Mouse (Mus musculus) heart, embryonic 13.5 days (tissue): ENCODE data around the gene Bud23. TPM values are rescaled to one million over a fixed set of nuclear protein-coding genes. Genes with fewer than 3 reads are reported as not detected.

Source experiments
- ATAC-seq: fragments of 200-750 bp; cut with Nextera tagmentation; 2 replicates; pipeline ENCODE4 v1.8.0; 2017; ENCODE audit warnings: moderate TSS enrichment; ENCODE audit not compliant: insufficient number of reproducible peaks, low FRiP score, low TSS enrichment; ENCODE audit errors: extremely low read depth
- H3K27ac ChIP-seq: fragments of 300-500 bp; sonication (generic); replicated peaks from 2 replicates; pipeline ENCODE4 v1.5.1; 2015; ENCODE audit warnings: moderate library complexity, mild to moderate bottlenecking, inconsistent platforms
- H3K27me3 ChIP-seq: fragments of 300-500 bp; sonication (generic); replicated peaks from 2 replicates; pipeline ENCODE4 v1.6.1; 2015; ENCODE audit warnings: mild to moderate bottlenecking, inconsistent platforms
- H3K36me3 ChIP-seq: fragments of 300-500 bp; sonication (generic); 2 replicates; pipeline ENCODE4 v1.6.1; 2015; ENCODE audit warnings: mild to moderate bottlenecking, inconsistent platforms
- H3K4me1 ChIP-seq: fragments of 300-500 bp; sonication (generic); 2 replicates; pipeline ENCODE4 v1.6.1; 2015; ENCODE audit warnings: inconsistent platforms
- H3K4me2 ChIP-seq: fragments of 300-500 bp; sonication (generic); 2 replicates; pipeline ENCODE4 v1.6.1; 2015; ENCODE audit warnings: inconsistent platforms, mild to moderate bottlenecking, moderate library complexity
- H3K4me3 ChIP-seq: fragments of 300-500 bp; sonication (generic); 2 replicates; pipeline ENCODE4 v1.5.1; 2015; ENCODE audit warnings: moderate library complexity, mild to moderate bottlenecking, inconsistent platforms
- H3K9ac ChIP-seq: fragments of 300-500 bp; sonication (generic); 2 replicates; pipeline ENCODE4 v1.6.1; 2015; ENCODE audit warnings: inconsistent platforms, mild to moderate bottlenecking, moderate library complexity
- H3K9me3 ChIP-seq: fragments of 300-500 bp; sonication (generic); 2 replicates; pipeline ENCODE4 v1.6.1; 2016; ENCODE audit warnings: inconsistent platforms
- WGBS: fragments of 180-500 bp; shearing (Covaris S2); methylation state at CpG from one replicate; pipeline ENCODE4 v1.1.7; 2015; ENCODE audit warnings: mixed read lengths; 5-methylcytosine and 5-hydroxymethylcytosine counted together
- polyA plus RNA-seq: library from polyadenylated mRNA; unstranded; fragments of >200 nt; fragmentation: Nextera tagmentation; extraction: Ambion mirVana; gene quantifications from 2 replicates; pipeline ENCODE4 v1.2.1, GENCODE M21; 2015

Gene Bud23
- polyA plus RNA-seq, 1 experiment from 2014 or later, result 70.8 TPM

DNA sequence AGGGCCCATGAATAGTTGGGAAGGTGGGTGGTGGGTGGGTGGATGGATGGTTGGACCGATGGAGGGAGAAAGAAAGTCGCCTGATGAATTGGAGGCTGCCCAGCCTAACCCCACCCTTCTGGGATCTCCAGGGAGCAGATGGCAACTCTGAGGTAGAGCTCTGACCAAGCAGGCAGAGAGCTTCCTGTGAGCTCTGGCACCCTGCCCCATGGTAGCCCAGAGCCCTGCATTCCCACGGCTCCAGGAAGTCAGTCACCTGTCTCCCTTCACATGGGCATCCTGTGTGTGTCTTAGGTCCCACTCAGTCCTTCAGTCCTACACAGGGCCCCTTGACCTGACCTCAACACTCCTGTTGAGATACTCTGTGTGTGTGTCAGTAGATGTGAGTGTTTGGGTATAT lies 26.8 kb downstream of the Bud23 start:
- H3K4me2 ChIP-seq, result no peak overlapping the region
- peaks cover 24% of the 10 kb centered on the region for H3K4me1 ChIP-seq
- peaks cover 2% of the 10 kb centered on the region; the same call in 1 of the 2 replicates for H3K9me3 ChIP-seq
- peaks cover 66% of the 10 kb centered on the region for H3K36me3 ChIP-seq
- 73% methylated on average over 3 of the region's 3 CpGs for WGBS
- no peak overlapping the region for H3K4me3 ChIP-seq
- no peak overlapping the region for H3K9ac ChIP-seq
- H3K27ac ChIP-seq, result no peak overlapping the region
- no peak for ATAC-seq
- H3K27me3 ChIP-seq, result no peaks in the 10 kb centered on the region

DNA sequence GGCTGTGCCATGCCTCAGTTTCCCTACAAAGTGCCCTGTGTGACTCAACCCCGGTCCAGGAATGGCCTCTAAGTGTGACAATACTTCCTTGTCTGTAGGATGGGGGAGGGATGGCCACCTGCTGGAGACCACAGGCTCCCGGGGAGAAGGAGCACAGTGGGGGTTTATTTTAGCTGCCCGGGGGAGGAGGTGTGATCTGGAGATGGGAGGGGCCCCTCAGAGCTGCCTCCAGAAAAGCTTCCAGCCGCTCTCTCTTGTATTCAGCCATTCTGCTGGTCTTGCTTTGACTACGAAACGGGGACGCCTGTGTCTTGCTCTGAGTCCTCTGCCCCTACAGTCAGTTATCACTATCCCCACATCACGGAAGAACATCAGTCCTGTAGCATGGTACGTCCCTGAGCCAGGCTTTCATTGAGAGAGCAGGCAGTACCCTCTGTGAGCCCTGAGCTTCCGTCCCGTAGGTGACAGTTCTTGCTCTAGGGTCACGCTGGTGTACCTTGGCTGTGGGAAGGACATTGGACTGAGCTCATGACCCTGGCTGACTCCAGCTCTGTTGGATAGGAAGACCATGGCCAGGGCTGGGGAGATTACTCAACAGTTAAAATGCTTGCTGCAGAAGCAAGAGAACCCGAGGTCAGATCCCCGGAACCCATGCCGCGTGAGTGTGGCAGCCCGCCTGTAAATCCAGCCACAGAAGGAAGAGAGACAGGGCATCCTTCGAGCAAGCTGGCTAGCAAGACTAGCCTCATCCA lies 29.0 kb downstream of the Bud23 start:
- Histone ChIP-seq H3K36me3 (peaks cover 52% of the 10 kb centered on the region), H3K9me3 (peaks cover 2% of the 10 kb centered on the region; the same call in 1 of the 2 replicates), H3K27ac (no peak overlapping the region), H3K27me3 (no peaks in the 10 kb centered on the region), H3K4me1 (peaks cover 22% of the 10 kb centered on the region), H3K4me3 (no peak overlapping the region), H3K4me2 (no peak overlapping the region), H3K9ac (0 out of 2 replicates have a peak overlapping the region, but pooled peaks have one; percentile 24)
- ATAC-seq, result no peak
- WGBS, result 56% methylated on average over 18 of the region's 18 CpGs

DNA sequence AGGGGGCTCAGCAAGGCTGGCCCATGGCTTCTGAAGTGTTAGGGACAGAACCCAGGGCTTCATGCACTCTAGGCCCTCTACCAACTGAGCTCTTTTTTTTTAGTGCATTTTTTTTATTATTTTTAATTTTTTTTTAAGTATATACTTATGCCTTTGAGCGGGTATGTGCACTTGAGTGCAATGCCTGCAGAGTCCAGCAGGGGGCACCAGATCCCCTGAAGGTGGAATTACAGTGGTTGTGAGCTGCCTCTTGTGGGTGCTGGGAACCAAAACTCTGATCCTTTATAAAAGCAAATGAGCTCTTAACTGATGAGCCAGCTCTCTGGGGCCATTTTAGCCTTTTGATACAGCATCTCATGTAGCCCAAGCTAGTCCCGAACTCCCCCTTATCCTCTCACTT lies 30.2 kb downstream of the Bud23 start:
- Histone ChIP-seq H3K9me3 (peaks cover 2% of the 10 kb centered on the region; the same call in 1 of the 2 replicates), H3K4me1 (peaks cover 11% of the 10 kb centered on the region), H3K36me3 (peaks cover 44% of the 10 kb centered on the region), H3K9ac (no peak overlapping the region), H3K4me3 (no peak overlapping the region), H3K27me3 (no peaks in the 10 kb centered on the region), H3K27ac (no peak overlapping the region), H3K4me2 (no peak overlapping the region)
- ATAC-seq, result no peak
- 97% methylated on average over 2 of the region's 2 CpGs for WGBS

GRCm38 (mm10) chr5:135032581-135032980 lies 32.2 kb downstream of the Bud23 start:
- H3K4me3 ChIP-seq, result no peak overlapping the region
- H3K36me3 ChIP-seq, result peaks cover 29% of the 10 kb centered on the region
- no peak for ATAC-seq
- H3K9ac ChIP-seq, result no peak overlapping the region
- H3K27ac ChIP-seq, result no peak overlapping the region
- H3K4me2 ChIP-seq, result no peak overlapping the region
- H3K4me1 ChIP-seq, result peaks cover 25% of the 10 kb centered on the region
- peaks cover 2% of the 10 kb centered on the region; the same call in 1 of the 2 replicates for H3K9me3 ChIP-seq
- H3K27me3 ChIP-seq, result no peaks in the 10 kb centered on the region
- WGBS, result 83% methylated on average over 5 of the region's 5 CpGs

GRCm38 (mm10) chr5:135029007-135029854 lies 35.5 kb downstream of the Bud23 start:
- peak overlapping the region; percentile 17 for H3K4me3 ChIP-seq
- H3K27ac ChIP-seq, result peak overlapping the region; percentile 49
- H3K4me2 ChIP-seq, result peak overlapping the region; percentile 52
- peaks cover 43% of the 10 kb centered on the region for H3K4me1 ChIP-seq
- H3K27me3 ChIP-seq, result no peaks in the 10 kb centered on the region
- ATAC-seq, result no peak
- H3K9me3 ChIP-seq, result peaks cover 2% of the 10 kb centered on the region; the same call in 1 of the 2 replicates
- peaks cover 10% of the 10 kb centered on the region for H3K36me3 ChIP-seq
- H3K9ac ChIP-seq, result peak overlapping the region; percentile 0
- 37% methylated on average over 18 of the region's 18 CpGs for WGBS

DNA sequence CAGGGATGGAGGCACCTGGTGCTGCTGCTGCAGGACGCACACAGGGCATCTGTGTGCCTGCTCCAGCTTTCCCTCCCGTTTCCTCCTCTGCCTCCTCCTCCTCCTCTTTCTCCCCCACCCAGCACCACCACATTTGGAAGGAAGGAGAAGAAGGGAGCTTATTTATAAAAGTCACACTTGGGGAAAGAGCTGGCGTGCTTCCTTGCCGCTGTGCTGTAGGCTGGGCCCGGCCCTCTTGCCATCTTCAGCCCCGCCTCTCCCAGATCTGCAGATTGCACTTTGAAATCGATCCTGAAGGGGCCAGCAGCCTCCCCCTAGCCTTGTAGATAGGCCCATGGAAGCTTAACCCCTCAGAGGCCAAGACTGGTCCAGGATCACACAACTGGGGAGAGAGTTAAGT lies 38.9 kb downstream of the Bud23 start:
- no peaks in the 10 kb centered on the region for H3K27me3 ChIP-seq
- no peak for ATAC-seq
- H3K4me1 ChIP-seq, result peaks cover 69% of the 10 kb centered on the region
- H3K9ac ChIP-seq, result peak overlapping the region; percentile 93
- 0 out of 2 replicates have a peak overlapping the region, but pooled peaks have one; percentile 8 for H3K27ac ChIP-seq
- H3K4me2 ChIP-seq, result peak overlapping the region; percentile 95
- peak overlapping the region; percentile 77 for H3K4me3 ChIP-seq
- WGBS, result 41% methylated on average over 7 of the region's 7 CpGs
- H3K36me3 ChIP-seq, result no peaks in the 10 kb centered on the region
- no peaks in the 10 kb centered on the region for H3K9me3 ChIP-seq

DNA sequence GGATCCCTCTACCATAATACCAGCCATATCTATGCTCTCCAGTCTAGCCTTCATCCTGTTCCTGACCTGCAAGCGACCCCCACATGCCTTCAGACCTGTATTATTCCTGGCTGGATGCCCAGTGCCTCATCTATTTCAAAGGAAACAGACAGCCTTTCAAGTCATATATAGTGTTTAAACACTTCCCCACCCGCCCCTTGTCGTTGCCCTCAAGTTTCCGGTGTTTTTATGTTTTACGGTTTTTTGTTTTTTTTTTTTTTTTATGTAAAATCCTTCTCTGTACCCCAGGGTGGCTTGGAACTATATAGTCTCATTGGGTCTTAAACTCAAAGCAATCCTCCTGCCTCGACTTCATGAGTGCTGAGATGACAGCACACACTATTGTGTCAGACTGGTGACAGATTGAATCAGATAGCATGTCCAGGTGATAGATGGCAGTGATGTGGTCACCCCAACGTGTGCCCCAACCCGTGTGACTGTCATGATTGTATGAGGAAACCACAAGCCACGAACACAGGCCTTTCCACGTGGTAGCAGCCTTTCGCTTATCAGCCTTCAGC lies 40.0 kb downstream of the Bud23 start:
- no peaks in the 10 kb centered on the region for H3K9me3 ChIP-seq
- 29% methylated on average over 11 of the region's 11 CpGs for WGBS
- peak overlapping the region; percentile 93 for H3K9ac ChIP-seq

DNA sequence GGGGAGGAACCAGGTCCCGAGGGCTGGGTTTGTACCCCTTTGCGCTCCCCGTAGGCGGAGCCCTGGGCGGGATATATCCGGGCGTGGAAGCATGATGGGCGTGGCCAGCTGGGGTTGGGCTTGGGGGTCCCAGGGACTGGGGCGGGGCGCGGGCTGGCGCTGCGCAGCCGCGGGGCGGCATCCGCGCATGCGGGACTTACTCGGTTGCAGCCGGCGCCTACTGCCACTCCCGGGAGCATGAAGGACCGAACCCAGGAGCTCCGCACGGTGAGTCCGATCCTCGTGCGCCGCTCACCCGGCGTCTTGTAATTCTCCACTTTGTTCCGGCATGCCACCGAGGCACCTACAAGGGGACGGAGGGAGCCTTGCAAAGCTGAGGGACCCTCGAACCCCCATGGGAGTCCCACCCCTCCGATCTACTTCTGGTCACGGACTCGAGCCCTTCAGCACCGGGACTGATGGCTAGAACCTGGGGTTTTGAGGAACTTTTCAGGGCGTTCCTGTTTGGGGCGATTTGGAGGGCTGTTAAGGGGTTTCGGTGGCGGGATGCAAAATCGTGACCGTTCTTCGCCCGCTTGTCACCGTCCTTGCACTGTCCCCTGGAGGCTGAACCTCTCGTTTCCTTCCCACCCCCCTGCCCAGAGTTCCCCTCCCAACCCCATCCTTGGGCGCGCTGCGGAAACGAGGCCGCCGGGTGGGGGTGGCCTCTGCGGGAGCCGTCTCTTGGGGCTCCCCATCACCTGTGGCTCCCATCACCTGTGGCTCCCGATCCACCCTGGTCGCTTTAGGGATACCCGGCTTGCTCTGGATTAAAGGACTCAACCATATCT lies 41.2 kb downstream of the Bud23 start, which contains the start of gene Stx1a:
TSS of gene Stx1a (plus strand) at position 139 of the 830 bp plus-strand sequence.
- no peaks in the 10 kb centered on the region for H3K27me3 ChIP-seq
- peak within 1 kb of the TSS; percentile 76 for H3K27ac ChIP-seq
- under 1% methylated on average over 61 of the region's 61 CpGs for WGBS
- peak within 1 kb of the TSS; percentile 93 for H3K9ac ChIP-seq
- peak within 1 kb of the TSS; percentile 95 for H3K4me2 ChIP-seq
- H3K36me3 ChIP-seq, result no peaks in the 10 kb centered on the region
- peak within 1 kb of the TSS; percentile 77 for H3K4me3 ChIP-seq
- H3K4me1 ChIP-seq, result peaks cover 57% of the 10 kb centered on the region
- ATAC-seq, result peak; percentile 75; the same call in 1 of the 2 replicates
- H3K9me3 ChIP-seq, result no peaks in the 10 kb centered on the region

More for the DNA sequence above, 40.0 kb downstream of the Bud23 start:
- no peak; the same call in 1 of the 2 replicates for ATAC-seq
- Histone ChIP-seq H3K27me3 (no peaks in the 10 kb centered on the region), H3K4me2 (peak overlapping the region; percentile 95), H3K36me3 (no peaks in the 10 kb centered on the region), H3K4me1 (peaks cover 69% of the 10 kb centered on the region), H3K27ac (peak overlapping the region; percentile 64), H3K4me3 (peak overlapping the region; percentile 77)

DNA sequence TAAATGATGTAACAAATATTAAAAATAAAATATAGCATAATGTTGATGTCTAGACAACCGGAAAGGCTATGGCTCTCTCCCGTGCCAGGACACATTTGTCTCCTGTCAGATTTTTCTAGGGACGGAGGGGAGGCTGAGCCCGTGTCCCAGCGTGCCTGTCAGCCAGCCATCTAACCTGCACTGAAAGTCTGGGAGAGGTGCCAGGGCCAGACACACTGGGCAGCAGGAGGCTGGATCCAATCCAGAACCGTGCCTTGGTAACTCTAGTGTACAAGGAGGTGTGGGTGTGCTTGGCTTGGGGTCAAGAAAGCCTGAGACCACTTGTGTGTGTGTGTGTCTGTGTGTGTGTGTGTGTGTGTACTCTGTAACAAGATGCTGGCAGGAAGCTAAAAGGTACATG lies 42.9 kb downstream of the Bud23 start:
- peak overlapping the region; percentile 76 for H3K27ac ChIP-seq
- no peaks in the 10 kb centered on the region for H3K36me3 ChIP-seq
- no peaks in the 10 kb centered on the region for H3K9me3 ChIP-seq
- 37% methylated on average over 6 of the region's 6 CpGs for WGBS
- H3K4me1 ChIP-seq, result peaks cover 50% of the 10 kb centered on the region
- no peaks in the 10 kb centered on the region; the same call in 1 of the 2 replicates for H3K27me3 ChIP-seq
- H3K9ac ChIP-seq, result no peak overlapping the region
- H3K4me2 ChIP-seq, result no peak overlapping the region
- H3K4me3 ChIP-seq, result no peak overlapping the region
- ATAC-seq, result no peak

DNA sequence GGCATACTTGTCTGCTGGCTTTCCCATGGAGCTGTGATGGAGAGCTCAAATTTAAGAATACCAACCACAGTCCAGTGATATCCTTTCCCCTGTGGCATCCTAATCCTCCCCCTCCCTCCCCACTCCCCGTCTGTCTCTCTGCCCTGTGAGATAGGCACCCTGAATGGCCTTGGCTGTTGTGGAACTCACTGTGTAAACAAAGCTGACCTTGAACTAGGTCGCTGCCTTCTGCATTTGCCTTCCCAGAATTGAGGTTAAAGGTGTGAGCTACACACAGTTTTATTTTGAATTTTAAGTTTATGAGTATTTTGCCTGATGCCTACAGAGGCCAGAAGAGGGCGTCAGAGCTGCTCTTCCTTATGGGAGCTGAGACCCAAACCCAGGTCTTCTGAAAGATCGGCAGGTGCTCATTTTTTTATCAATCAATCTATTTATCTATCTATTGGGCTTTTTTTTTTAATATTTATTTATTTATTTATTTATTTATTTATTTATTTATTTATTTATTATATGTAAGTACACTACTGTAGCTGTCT lies 48.5 kb downstream of the Bud23 start:
- peaks cover 6% of the 10 kb centered on the region for H3K36me3 ChIP-seq
- H3K9ac ChIP-seq, result no peak overlapping the region
- H3K4me3 ChIP-seq, result no peak overlapping the region
- no peak overlapping the region for H3K27ac ChIP-seq
- H3K27me3 ChIP-seq, result no peaks in the 10 kb centered on the region; the same call in 1 of the 2 replicates
- peaks cover 28% of the 10 kb centered on the region for H3K4me1 ChIP-seq
- no peak for ATAC-seq
- 39% methylated on average over 4 of the region's 4 CpGs for WGBS
- no peak overlapping the region for H3K4me2 ChIP-seq
- no peaks in the 10 kb centered on the region for H3K9me3 ChIP-seq
